In the genomic region with DNA sequence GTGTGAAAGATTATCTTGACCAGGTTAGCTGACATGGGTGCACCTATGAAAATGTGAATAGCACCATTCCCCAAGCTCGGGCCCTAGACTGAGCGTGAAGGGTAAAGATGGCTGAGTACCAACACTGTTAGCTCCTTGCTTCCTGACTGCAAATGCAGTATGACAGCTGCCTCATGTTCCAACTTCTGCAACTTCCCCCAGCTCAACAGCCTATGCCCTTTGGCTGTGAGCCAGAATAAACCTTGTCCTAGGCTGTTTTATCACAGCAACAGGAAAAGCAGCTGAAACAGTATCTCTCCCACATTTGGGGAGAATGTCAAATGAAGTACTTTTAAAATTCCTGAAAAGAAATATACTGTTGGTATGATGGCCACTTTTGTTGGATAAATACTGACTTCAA, we compare ENCODE assay signal across 20 mouse cellular contexts. TPM values are rescaled to one million over a fixed set of nuclear protein-coding genes. Genes with fewer than 3 reads are reported as not detected.
DNase-seq lines count a peak whose midpoint lies in the region; ATAC-seq and TF ChIP-seq lines count a peak whose summit lies in the region.
"Had no signal": no experiment of that assay in that cellular context is flagged by ENCODE, and none has a peak within 500 bp of the region (broad histone marks: within the 10 kb centered on the region; RNA-seq: fewer than 3 reads in every experiment).

No protein-coding gene starts in this region.

- no peaks in the 10 kb centered on the region for H3K4me1 ChIP-seq in heart, postnatal 0 days (ENCODE audit: control insufficient read depth, insufficient read depth)
- no peaks in the 10 kb centered on the region for H3K4me1 ChIP-seq in heart, embryonic 10.5 days
- H3K4me1 ChIP-seq in embryonic facial prominence, embryonic 10.5 days, result 0 out of 2 replicates have a peak, but pooled peaks cover 6% of the 10 kb centered on the region
- peaks cover 7% of the 10 kb centered on the region for H3K4me1 ChIP-seq in cerebellum, adult 2 months (ENCODE audit: control insufficient read depth, insufficient read depth, low read length)
- H3K4me1 ChIP-seq: hindbrain, embryonic 12.5 days; liver, embryonic 12.5 days; midbrain, embryonic 13.5 days; neural tube, embryonic 15.5 days had no signal

- no peak for TF ChIP-seq EP300 in heart, postnatal 0 days (IDR thresholded peaks at IDR 0.05; ENCODE audit: low read depth)

- no peak for TF ChIP-seq CTCF in heart, postnatal 0 days (IDR thresholded peaks at IDR 0.05; ENCODE audit: low read depth)
- TF ChIP-seq CTCF in cerebellum, adult 2 months (IDR thresholded peaks at IDR 0.05; ENCODE audit: borderline replicate concordance, insufficient read depth, low read depth, low read length), result no peak

- 0 out of 2 replicates have a peak, but pooled peaks have one; percentile 27 for ATAC-seq in heart, postnatal 0 days (ENCODE audit: insufficient read depth, low read depth)
- ATAC-seq: forebrain, embryonic 14.5 days; inflammation-experienced regulatory T-cells, adult 6 months; liver, embryonic 12.5 days; midbrain, embryonic 13.5 days had no signal

- WGBS in heart, postnatal 0 days, result 61% methylated on average over 2 of the region's 2 CpGs
- 86% methylated on average over 2 of the region's 2 CpGs for WGBS in heart, embryonic 10.5 days
- WGBS in embryonic facial prominence, embryonic 10.5 days, result 91% methylated on average over 2 of the region's 2 CpGs
- 75% methylated on average over 2 of the region's 2 CpGs for WGBS in cerebellum, adult 2 months

- no peaks in the 10 kb centered on the region for H3K27me3 ChIP-seq in heart, postnatal 0 days (ENCODE audit: control insufficient read depth, insufficient read depth, low read length)
- no peaks in the 10 kb centered on the region for H3K27me3 ChIP-seq in heart, embryonic 10.5 days (ENCODE audit: insufficient read depth, poor library complexity, severe bottlenecking)
- H3K27me3 ChIP-seq in embryonic facial prominence, embryonic 10.5 days (replicated peaks; ENCODE audit: low read depth, poor library complexity, severe bottlenecking), result no peaks in the 10 kb centered on the region
- H3K27me3 ChIP-seq in cerebellum, adult 2 months (ENCODE audit: control insufficient read depth, insufficient read depth, low read length), result no peaks in the 10 kb centered on the region
- H3K27me3 ChIP-seq: hindbrain, embryonic 12.5 days; liver, embryonic 12.5 days; midbrain, embryonic 13.5 days; neural tube, embryonic 15.5 days had no signal

- H3K9ac ChIP-seq in heart, postnatal 0 days (replicated peaks; ENCODE audit: low read depth, low read length), result no peak overlapping the region
- H3K9ac ChIP-seq: heart, embryonic 13.5 days; hindbrain, embryonic 12.5 days; liver, embryonic 12.5 days; midbrain, embryonic 13.5 days; neural tube, embryonic 15.5 days had no signal

- H3K27ac ChIP-seq in heart, postnatal 0 days (ENCODE audit: low read depth), result no peak overlapping the region
- no peak overlapping the region for H3K27ac ChIP-seq in heart, embryonic 10.5 days
- no peak overlapping the region for H3K27ac ChIP-seq in embryonic facial prominence, embryonic 10.5 days (replicated peaks)
- no peak overlapping the region for H3K27ac ChIP-seq in cerebellum, adult 2 months (ENCODE audit: insufficient read depth, low read length)
- H3K27ac ChIP-seq: hindbrain, embryonic 12.5 days; liver, embryonic 12.5 days; macrophage; midbrain, embryonic 13.5 days had no signal

- H3K4me2 ChIP-seq in heart, postnatal 0 days (ENCODE audit: low read depth, low read length), result no peak overlapping the region
- H3K4me2 ChIP-seq: heart, embryonic 13.5 days; hindbrain, embryonic 12.5 days; liver, embryonic 12.5 days; midbrain, embryonic 13.5 days; neural tube, embryonic 15.5 days had no signal

- TF ChIP-seq POLR2A in cerebellum, adult 2 months (IDR thresholded peaks at IDR 0.05; ENCODE audit: borderline replicate concordance, insufficient read depth, low read length), result no peak

- H3K4me3 ChIP-seq in heart, postnatal 0 days (ENCODE audit: low read depth, low read length), result no peak overlapping the region
- H3K4me3 ChIP-seq in heart, embryonic 10.5 days, result no peak overlapping the region
- no peak overlapping the region for H3K4me3 ChIP-seq in embryonic facial prominence, embryonic 10.5 days
- no peak overlapping the region for H3K4me3 ChIP-seq in cerebellum, adult 2 months (replicated peaks; ENCODE audit: insufficient read depth, low read depth, low read length)
- H3K4me3 ChIP-seq: erythroblast, embryonic 14.5 days; heart, embryonic 13.5 days; hindbrain, embryonic 12.5 days; liver, embryonic 12.5 days; midbrain, embryonic 13.5 days; neural tube, embryonic 15.5 days had no signal

- H3K9me3 ChIP-seq in heart, postnatal 0 days (replicated peaks; ENCODE audit: control insufficient read depth, low read length), result peaks cover 6% of the 10 kb centered on the region; the same call in 1 of the 2 replicates
- no peaks in the 10 kb centered on the region for H3K9me3 ChIP-seq in heart, embryonic 10.5 days
- no peaks in the 10 kb centered on the region for H3K9me3 ChIP-seq in embryonic facial prominence, embryonic 10.5 days
- H3K9me3 ChIP-seq: hindbrain, embryonic 12.5 days; liver, embryonic 12.5 days; midbrain, embryonic 13.5 days; neural tube, embryonic 15.5 days had no signal

- H3K36me3 ChIP-seq in heart, postnatal 0 days (replicated peaks; ENCODE audit: control insufficient read depth, insufficient read depth, low read length), result no peaks in the 10 kb centered on the region
- H3K36me3 ChIP-seq in heart, embryonic 10.5 days, result no peaks in the 10 kb centered on the region
- H3K36me3 ChIP-seq in embryonic facial prominence, embryonic 10.5 days (replicated peaks), result no peaks in the 10 kb centered on the region
- H3K36me3 ChIP-seq: hindbrain, embryonic 12.5 days; liver, embryonic 12.5 days; midbrain, embryonic 13.5 days; neural tube, embryonic 15.5 days had no signal

- peak; percentile 27 for DNase-seq in heart, postnatal 0 days (ENCODE audit: low spot score)
- DNase-seq in heart, embryonic 10.5 days (ENCODE audit: low spot score), result no peak
- peak; percentile 37 for DNase-seq in 3T3-L1 (ENCODE audit: low read depth, low spot score)
- DNase-seq in embryonic facial prominence, embryonic 10.5 days (ENCODE audit: low spot score), result peak; percentile 2
- DNase-seq in kidney, postnatal 14 days, result peak; percentile 57
- no peak for DNase-seq in spleen, postnatal 14 days (ENCODE audit: low spot score in 2 of 2)
- no peak for DNase-seq in cerebellum, adult 2 months
- DNase-seq: cerebellum, postnatal 25 days; gastrocnemius, postnatal 36 days; left cerebral cortex, postnatal 4 days; thymus, postnatal 4 days had no signal

RNA-seq across cellular contexts. Expression of a gene that starts 10.7 kb away (rescaled TPM):
- 5.1 and 6.4 TPM in 2 replicates for total RNA-seq in heart, postnatal 0 days (2014; rRNA removed; ENCODE audit: low replicate concordance)
- polyA plus RNA-seq in heart, postnatal 0 days (2015; fragmentation: Nextera tagmentation; extraction: Ambion mirVana), result 0.52 and 0.86 TPM in 2 replicates
- 1.8 and 3.4 TPM in 2 replicates for polyA plus RNA-seq in heart, embryonic 10.5 days (2016; fragmentation: Nextera tagmentation; extraction: Ambion mirVana)
- 3.2 and 3.3 TPM in 2 replicates for polyA plus RNA-seq in embryonic facial prominence, embryonic 10.5 days (2016; fragmentation: Nextera tagmentation; extraction: Ambion mirVana)
- 10.1 and 11.6 TPM in 2 replicates for polyA plus RNA-seq in cerebellum, adult 2 months (2012; rRNA removed)
- polyA plus RNA-seq: macrophage had no signal

Comparison
In these comparisons a context has a peak if more than half of its experiments do, and no peak if none do; other contexts are left out.
1. DNase-seq: peak in heart, postnatal 0 days (single experiment), 3T3-L1 (single experiment), embryonic facial prominence, embryonic 10.5 days (single experiment) and kidney, postnatal 14 days (single experiment); none in heart, embryonic 10.5 days (single experiment), spleen, postnatal 14 days (0 of 2) and cerebellum, adult 2 months (0 of 2).